Mouse (Mus musculus) kidney, postnatal 0 days (tissue): ENCODE measurements at regions not wholly inside any gene's neighbourhood (a gene's known extent, or its start where the extent isn't known, plus 50 kb on each side); places are given as distances from the start of the nearest gene placed in this dataset.
"Not testable (repeated sequence)": the region's sequence is repeated elsewhere in the genome, so short reads cannot be mapped to it uniquely, and the experiment has no call there.

Experiments used
- ATAC-seq: fragments of 200-750 bp; cut with Nextera tagmentation; replicated peaks from 2 replicates; pipeline ENCODE4 v1.8.0; 2017; ENCODE audit warnings: low read depth, moderate number of reproducible peaks, moderate TSS enrichment, moderate library complexity; ENCODE audit not compliant: low FRiP score
- DNase-seq: peaks from one replicate; pipeline ENCODE4 v3.0.0-alpha.2; 2016; ENCODE audit warnings: low spot score
- H3K27ac ChIP-seq: fragments of 300-500 bp; sonication (generic); 2 replicates; pipeline ENCODE4 v1.5.1; 2014; ENCODE audit warnings: mild to moderate bottlenecking
- H3K27me3 ChIP-seq: fragments of 300-500 bp; sonication (generic); 2 replicates; pipeline ENCODE4 v1.6.1; 2014; ENCODE audit warnings: low read length, mixed read lengths; ENCODE audit not compliant: insufficient read depth
- H3K36me3 ChIP-seq: fragments of 300-500 bp; sonication (generic); 2 replicates; pipeline ENCODE4 v1.6.1; 2014; ENCODE audit warnings: low read length, mixed read lengths; ENCODE audit not compliant: insufficient read depth
- H3K4me1 ChIP-seq: fragments of 300-500 bp; sonication (generic); replicated peaks from 2 replicates; pipeline ENCODE4 v1.6.1; 2014; ENCODE audit warnings: antibody characterized with exemption, low read length, mixed read lengths; ENCODE audit not compliant: insufficient read depth
- H3K4me2 ChIP-seq: fragments of 300-500 bp; sonication (generic); 2 replicates; pipeline ENCODE4 v1.6.1; 2014; ENCODE audit warnings: mild to moderate bottlenecking, low read length, moderate library complexity, mixed read lengths
- H3K4me3 ChIP-seq: fragments of 300-500 bp; sonication (generic); replicated peaks from 2 replicates; pipeline ENCODE4 v1.5.1; 2014; ENCODE audit warnings: low read depth, low read length
- H3K9ac ChIP-seq: fragments of 300-500 bp; sonication (generic); 2 replicates; pipeline ENCODE4 v1.6.1; 2014; ENCODE audit warnings: low read depth, low read length
- H3K9me3 ChIP-seq: fragments of 300-500 bp; sonication (generic); replicated peaks from 2 replicates; pipeline ENCODE4 v1.6.1; 2016; ENCODE audit warnings: low read length, inconsistent platforms, mixed read lengths
- CTCF ChIP-seq: IDR thresholded peaks from 2 replicates; pipeline ENCODE4 v1.5.1; 2016; ENCODE audit warnings: antibody characterized with exemption, low read depth, mild to moderate bottlenecking, moderate library complexity
- WGBS: fragments of 180-500 bp; shearing (Covaris S2); extraction: QIAGEN DNeasy Blood & Tissue Kit; methylation state at CpG from one replicate; pipeline ENCODE4 v1.1.7; 2014; 5-methylcytosine and 5-hydroxymethylcytosine counted together

GRCm38 (mm10) chr3:78594305-78594704, 692.0 kb downstream of the Rapgef2 start:
- H3K4me1 ChIP-seq = no peaks in the 10 kb centered on the region
- H3K4me2 ChIP-seq = no peak overlapping the region
- WGBS = 65% methylated on average over 11 of the region's 11 CpGs
- H3K27me3 ChIP-seq = no peaks in the 10 kb centered on the region
- no peak for TF ChIP-seq CTCF
- H3K9ac ChIP-seq = no peak overlapping the region
- H3K27ac ChIP-seq = no peak overlapping the region
- H3K36me3 ChIP-seq = no peaks in the 10 kb centered on the region
- no peaks in the 10 kb centered on the region for H3K9me3 ChIP-seq
- DNase-seq (peak; percentile 19), ATAC-seq (no peak)
- no peak overlapping the region for H3K4me3 ChIP-seq

- Histone ChIP-seq H3K27ac (no peak overlapping the region), H3K36me3 (no peaks in the 10 kb centered on the region), H3K9ac (no peak overlapping the region), H3K4me1 (no peaks in the 10 kb centered on the region), H3K4me3 (no peak overlapping the region), H3K27me3 (no peaks in the 10 kb centered on the region), H3K4me2 (no peak overlapping the region), H3K9me3 (no peaks in the 10 kb centered on the region)
- ATAC-seq (no peak), DNase-seq (no peak)
- 55% methylated on average over 1 of the region's 1 CpGs for WGBS
- TF ChIP-seq CTCF = no peak
These were observed 699.7 kb downstream of the Rapgef2 start for GRCm38 (mm10) chr3:78586639-78587038.

GRCm38 (mm10) chr3:78581868-78582267, 704.4 kb downstream of the Rapgef2 start:
- Histone ChIP-seq H3K27me3 (no peaks in the 10 kb centered on the region), H3K9me3 (no peaks in the 10 kb centered on the region), H3K4me2 (no peak overlapping the region), H3K4me1 (no peaks in the 10 kb centered on the region), H3K9ac (no peak overlapping the region), H3K27ac (no peak overlapping the region), H3K36me3 (no peaks in the 10 kb centered on the region), H3K4me3 (no peak overlapping the region)
- WGBS = 7% methylated on average over 1 of the region's 1 CpGs
- DNase-seq (peak; percentile 57), ATAC-seq (no peak; the same call in 1 of the 2 replicates)
- peak; percentile 65 for TF ChIP-seq CTCF

GRCm38 (mm10) chr3:78581100-78581499, 705.2 kb downstream of the Rapgef2 start:
- 45% methylated on average over 3 of the region's 3 CpGs for WGBS
- H3K4me2 ChIP-seq = no peak overlapping the region
- no peak overlapping the region for H3K27ac ChIP-seq
- no peak overlapping the region for H3K9ac ChIP-seq
- TF ChIP-seq CTCF = no peak
- H3K4me3 ChIP-seq = no peak overlapping the region
- DNase-seq (peak; percentile 68), ATAC-seq (0 out of 2 replicates have a peak, but pooled peaks have one; percentile 29)
- H3K4me1 ChIP-seq = no peaks in the 10 kb centered on the region
- no peaks in the 10 kb centered on the region for H3K36me3 ChIP-seq
- no peaks in the 10 kb centered on the region for H3K27me3 ChIP-seq
- no peaks in the 10 kb centered on the region for H3K9me3 ChIP-seq

GRCm38 (mm10) chr3:78575667-78576464, 710.5 kb downstream of the Rapgef2 start:
- Histone ChIP-seq H3K36me3 (no peaks in the 10 kb centered on the region), H3K9me3 (no peaks in the 10 kb centered on the region), H3K4me1 (no peaks in the 10 kb centered on the region), H3K4me3 (no peak overlapping the region), H3K9ac (no peak overlapping the region), H3K27ac (no peak overlapping the region), H3K27me3 (no peaks in the 10 kb centered on the region), H3K4me2 (no peak overlapping the region)
- WGBS = 14% methylated on average over 2 of the region's 2 CpGs
- DNase-seq (no peak), ATAC-seq (no peak)
- no peak for TF ChIP-seq CTCF

- H3K4me3 ChIP-seq = no peak overlapping the region
- no peaks in the 10 kb centered on the region for H3K9me3 ChIP-seq
- H3K4me2 ChIP-seq = no peak overlapping the region
- no peak overlapping the region for H3K27ac ChIP-seq
- no peaks in the 10 kb centered on the region for H3K36me3 ChIP-seq
- 55% methylated on average over 3 of the region's 3 CpGs for WGBS
- H3K9ac ChIP-seq = no peak overlapping the region
- no peaks in the 10 kb centered on the region for H3K27me3 ChIP-seq
- H3K4me1 ChIP-seq = no peaks in the 10 kb centered on the region
- 0 out of 2 replicates have a peak, but pooled peaks have one; percentile 40 for ATAC-seq
- no peak for TF ChIP-seq CTCF
- no peak for DNase-seq
These were observed 711.5 kb downstream of the Rapgef2 start for GRCm38 (mm10) chr3:78574807-78575206.

- whole genome bisulfite sequencing = 88% methylated on average over 6 of the region's 6 CpGs
These were observed 713.0 kb downstream of the Rapgef2 start for GRCm38 (mm10) chr3:78573299-78573698.

GRCm38 (mm10) chr3:78564926-78565325, 721.4 kb downstream of the Rapgef2 start:
- H3K9me3 ChIP-seq, H3K36me3 ChIP-seq, H3K4me1 ChIP-seq, H3K4me2 ChIP-seq, H3K27me3 ChIP-seq, H3K9ac ChIP-seq, ATAC-seq, DNase-seq, H3K27ac ChIP-seq, H3K4me3 ChIP-seq: not testable (repeated sequence)

More at GRCm38 (mm10) chr3:78573299-78573698, 713.0 kb downstream of the Rapgef2 start:
- ATAC-seq (no peak), DNase-seq (no peak)
- no peaks in the 10 kb centered on the region for H3K36me3 ChIP-seq
- no peak overlapping the region for H3K27ac ChIP-seq
- H3K9me3 ChIP-seq = no peaks in the 10 kb centered on the region
- H3K27me3 ChIP-seq = no peaks in the 10 kb centered on the region
- H3K9ac ChIP-seq = no peak overlapping the region
- no peaks in the 10 kb centered on the region for H3K4me1 ChIP-seq
- H3K4me2 ChIP-seq = no peak overlapping the region
- no peak for TF ChIP-seq CTCF
- no peak overlapping the region for H3K4me3 ChIP-seq
